ENCODE assay signal across 26 mouse cellular contexts in genomic region chr4:88184293-88184692, GRCm38 (mm10).
DNase-seq lines count a peak whose midpoint lies in the region; ATAC-seq and TF ChIP-seq lines count a peak whose summit lies in the region.
"Had no signal": no experiment of that assay in that cellular context is flagged by ENCODE, and none has a peak within 500 bp of the region (broad histone marks: within the 10 kb centered on the region; RNA-seq: fewer than 3 reads in every experiment).

No protein-coding gene starts in this region.

- no peak overlapping the region for H3K4me2 ChIP-seq in forebrain, postnatal 0 days (ENCODE audit: low read depth)
- no peak overlapping the region for H3K4me2 ChIP-seq in forebrain, embryonic 12.5 days
- H3K4me2 ChIP-seq: heart, embryonic 11.5 days; intestine, embryonic 15.5 days; limb, embryonic 13.5 days; liver, embryonic 15.5 days; lung, embryonic 15.5 days; neural tube, embryonic 12.5 days had no signal

- no peaks in the 10 kb centered on the region for H3K9me3 ChIP-seq in forebrain, postnatal 0 days (ENCODE audit: low read length)
- no peaks in the 10 kb centered on the region for H3K9me3 ChIP-seq in forebrain, embryonic 12.5 days
- H3K9me3 ChIP-seq: hindbrain, embryonic 10.5 days; intestine, embryonic 15.5 days; limb, embryonic 13.5 days; liver, embryonic 15.5 days; lung, embryonic 15.5 days; neural tube, embryonic 12.5 days had no signal

- peak overlapping the region; percentile 62 for H3K27ac ChIP-seq in forebrain, postnatal 0 days (ENCODE audit: low read depth, low read length)
- no peak overlapping the region for H3K27ac ChIP-seq in forebrain, embryonic 12.5 days
- H3K27ac ChIP-seq in layer of hippocampus, adult 2 months: peak overlapping the region; percentile 69
- H3K27ac ChIP-seq: hindbrain, embryonic 10.5 days; intestine, embryonic 15.5 days; limb, embryonic 13.5 days; liver, embryonic 15.5 days; lung, embryonic 15.5 days; neural tube, embryonic 12.5 days had no signal

- peak; percentile 27; the same call in 1 of the 2 replicates for ATAC-seq in forebrain, postnatal 0 days
- no peak for ATAC-seq in forebrain, embryonic 12.5 days (ENCODE audit: low FRiP score)
- ATAC-seq: activated CD4-positive, CD25-positive, alpha-beta regulatory T cell, adult 4 months; hindbrain, embryonic 16.5 days; intestine, embryonic 15.5 days had no signal

- H3K27me3 ChIP-seq in forebrain, postnatal 0 days (ENCODE audit: insufficient read depth, low read length): no peaks in the 10 kb centered on the region
- H3K27me3 ChIP-seq in forebrain, embryonic 12.5 days: no peaks in the 10 kb centered on the region
- H3K27me3 ChIP-seq: intestine, embryonic 15.5 days; limb, embryonic 13.5 days; liver, embryonic 15.5 days; lung, embryonic 15.5 days; neural tube, embryonic 12.5 days had no signal

- H3K4me1 ChIP-seq in forebrain, postnatal 0 days (ENCODE audit: insufficient read depth): peaks cover 10% of the 10 kb centered on the region; the same call in 1 of the 2 replicates
- no peaks in the 10 kb centered on the region for H3K4me1 ChIP-seq in forebrain, embryonic 12.5 days
- H3K4me1 ChIP-seq: hindbrain, embryonic 10.5 days; intestine, embryonic 15.5 days; liver, embryonic 15.5 days; lung, embryonic 15.5 days; neural tube, embryonic 12.5 days had no signal

- peak; percentile 61 for DNase-seq in forebrain, postnatal 0 days
- peak; percentile 55 to 56 for DNase-seq in layer of hippocampus, adult 2 months (ENCODE audit: low spot score in 2 of 2)
- no peak for DNase-seq in layer of hippocampus, postnatal 25 days (ENCODE audit: extremely low spot score in 1 of 2, low spot score in 1 of 2)
- DNase-seq in brain, adult 2 months (ENCODE audit: low read depth, low spot score): peak; percentile 67
- DNase-seq in telencephalon, adult 2 months (ENCODE audit: low read depth, low spot score): peak; percentile 34
- no peak for DNase-seq in left cerebral cortex, postnatal 14 days (ENCODE audit: low spot score in 2 of 2)
- DNase-seq: adrenal gland, adult 8-10 months; B cell, adult 2 months; cerebellum, adult 9-10 months; kidney, adult 8-10 months; kidney, postnatal 10 days; lung, postnatal 36 days; midbrain, embryonic 14.5 days; right cerebral cortex, postnatal 25 days; spleen, adult 18-20 months; thymus, postnatal 14 days had no signal

- no peaks in the 10 kb centered on the region for H3K36me3 ChIP-seq in forebrain, postnatal 0 days (ENCODE audit: insufficient read depth)
- no peaks in the 10 kb centered on the region for H3K36me3 ChIP-seq in forebrain, embryonic 12.5 days (replicated peaks)
- H3K36me3 ChIP-seq: hindbrain, embryonic 10.5 days; intestine, embryonic 15.5 days; lung, embryonic 15.5 days; neural tube, embryonic 12.5 days had no signal

- intact Hi-C loops in left cerebral cortex, postnatal 14 days (cut with DNase I): no loop called here

- no peak overlapping the region for H3K4me3 ChIP-seq in forebrain, postnatal 0 days (ENCODE audit: low read depth, low read length)
- no peak overlapping the region for H3K4me3 ChIP-seq in forebrain, embryonic 12.5 days (replicated peaks)
- no peak overlapping the region; the same call in 1 of the 2 replicates for H3K4me3 ChIP-seq in layer of hippocampus, adult 2 months
- H3K4me3 ChIP-seq: hindbrain, embryonic 10.5 days; intestine, embryonic 15.5 days; limb, embryonic 13.5 days; liver, embryonic 15.5 days; lung, embryonic 15.5 days; neural tube, embryonic 12.5 days had no signal

- H3K9ac ChIP-seq in forebrain, postnatal 0 days: no peak overlapping the region
- H3K9ac ChIP-seq in forebrain, embryonic 12.5 days: no peak overlapping the region
- H3K9ac ChIP-seq: intestine, embryonic 15.5 days; limb, embryonic 13.5 days; liver, embryonic 15.5 days; lung, embryonic 15.5 days; neural tube, embryonic 12.5 days had no signal

- WGBS in forebrain, postnatal 0 days: 36% methylated on average over 6 of the region's 6 CpGs
- 76% methylated on average over 6 of the region's 6 CpGs for WGBS in forebrain, embryonic 12.5 days

- no peak for TF ChIP-seq CTCF in forebrain, postnatal 0 days (IDR thresholded peaks at IDR 0.05; ENCODE audit: low read depth)
- no peak for TF ChIP-seq CTCF in layer of hippocampus, adult 2 months (conservative IDR thresholded peaks at IDR 0.05)

Comparison
In these comparisons a context has a peak if more than half of its experiments do, and no peak if none do; other contexts are left out.
1. DNase-seq: peak in forebrain, postnatal 0 days (single experiment), layer of hippocampus, adult 2 months (2 of 2), brain, adult 2 months (single experiment) and telencephalon, adult 2 months (single experiment); none in layer of hippocampus, postnatal 25 days (0 of 2) and left cerebral cortex, postnatal 14 days (0 of 2).